Mouse (Mus musculus): ENCODE data around the gene Slc17a4. TPM values are rescaled to one million over a fixed set of nuclear protein-coding genes. Genes with fewer than 3 reads are reported as not detected.

Slc17a4 gene
- 0.03 and 0.05 TPM in 2 replicates for polyA plus RNA-seq (2012; rRNA removed)

GRCm38 (mm10) chr13:23914376-23915167 lies at the start of gene Slc17a4:
Gene Slc17a4 (minus strand): TSS chr13:23915009.

GRCm38 (mm10) chr13:23934211-23934520 lies 19.4 kb upstream of the Slc17a4 start, which contains the start of gene Hist1h2aa:
Gene Hist1h2aa (plus strand): TSS chr13:23934462.

DNA sequence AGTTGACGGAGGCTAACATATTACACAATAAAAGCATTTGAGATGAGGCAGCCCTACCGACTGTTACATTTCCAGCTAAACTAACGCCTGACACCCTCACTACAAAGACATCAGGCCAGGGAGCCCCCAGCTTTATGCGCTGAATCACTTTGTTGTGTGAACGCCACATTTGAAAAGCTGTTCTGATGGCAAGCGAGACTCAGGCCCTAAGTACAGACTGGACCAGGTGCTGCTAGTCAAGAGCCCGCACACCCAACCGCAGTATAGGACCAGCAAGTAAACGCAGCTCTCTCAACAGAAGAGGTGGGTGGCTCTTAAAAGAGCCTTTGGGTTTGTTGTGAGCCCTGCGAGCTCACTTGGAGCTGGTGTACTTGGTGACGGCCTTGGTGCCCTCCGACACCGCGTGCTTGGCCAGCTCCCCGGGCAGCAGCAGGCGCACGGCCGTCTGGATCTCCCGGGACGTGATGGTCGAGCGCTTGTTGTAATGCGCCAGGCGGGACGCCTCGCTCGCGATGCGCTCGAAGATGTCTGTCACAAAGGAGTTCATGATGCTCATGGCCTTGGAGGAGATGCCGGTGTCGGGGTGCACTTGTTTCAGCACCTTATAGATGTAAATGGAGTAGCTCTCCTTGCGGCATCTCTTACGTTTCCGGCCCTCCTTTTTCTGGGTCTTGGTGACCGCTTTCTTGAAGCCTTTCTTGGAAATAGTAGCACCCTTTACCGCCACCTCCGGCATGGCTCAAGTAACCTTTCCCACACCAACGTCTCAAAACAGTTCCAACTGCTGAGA lies 18.8 kb upstream of the Slc17a4 start, which contains the start of gene Hist1h2ba:
TSS of gene Hist1h2ba (minus strand) at position 736 of the 790 bp plus-strand sequence.

GRCm38 (mm10) chr13:23867405-23867804 lies 47.4 kb downstream of the Slc17a4 start, which contains the start of gene Slc17a1:
Gene Slc17a1 (plus strand): TSS chr13:23867750.

Other genes starting within 250 kb of the Slc17a4 start
- gene Hist1h2ac, start 231.1 kb downstream of the Slc17a4 start, polyA plus RNA-seq (2012; rRNA removed) = 1.2 and 1.3 TPM in 2 replicates
- 75.9 and 78.5 TPM in 2 replicates for gene Hist1h2bc, start 230.8 kb downstream of the Slc17a4 start, polyA plus RNA-seq (2012; rRNA removed)
- gene Hist1h1t, start 219.2 kb downstream of the Slc17a4 start, polyA plus RNA-seq (2012; rRNA removed) = 0.13 TPM in 1 of 2 replicates, not detected in the other
- 5.9 TPM in 2 replicates for gene Hist1h4c, start 216.6 kb downstream of the Slc17a4 start, polyA plus RNA-seq (2012; rRNA removed)
- gene Hfe, start 204.2 kb downstream of the Slc17a4 start, polyA plus RNA-seq (2012; rRNA removed) = 2.5 and 4.1 TPM in 2 replicates
- gene Hist1h1c, start 176.2 kb downstream of the Slc17a4 start, polyA plus RNA-seq (2012; rRNA removed) = 41.5 and 49.3 TPM in 2 replicates
- 38.4 and 43.0 TPM in 2 replicates for gene Hist1h3c, start 169.4 kb downstream of the Slc17a4 start, polyA plus RNA-seq (2012; rRNA removed)
- 15.4 and 18.8 TPM in 2 replicates for gene Hist1h2bb, start 168.3 kb downstream of the Slc17a4 start, polyA plus RNA-seq (2012; rRNA removed)
- gene Hist1h2ab, start 163.9 kb downstream of the Slc17a4 start, polyA plus RNA-seq (2012; rRNA removed) = 38.0 and 42.8 TPM in 2 replicates
- gene Hist1h3b, start 162.7 kb downstream of the Slc17a4 start, polyA plus RNA-seq (2012; rRNA removed) = 36.3 and 37.0 TPM in 2 replicates
- gene Hist1h4b, start 158.0 kb downstream of the Slc17a4 start, polyA plus RNA-seq (2012; rRNA removed) = 20.1 and 25.1 TPM in 2 replicates
- gene Hist1h4a, start 153.8 kb downstream of the Slc17a4 start, polyA plus RNA-seq (2012; rRNA removed) = 10.7 and 12.1 TPM in 2 replicates
- 32.0 and 44.7 TPM in 2 replicates for gene Hist1h3a, start 152.6 kb downstream of the Slc17a4 start, polyA plus RNA-seq (2012; rRNA removed)
- gene Hist1h1a, start 151.3 kb downstream of the Slc17a4 start, polyA plus RNA-seq (2012; rRNA removed) = 13.8 and 15.6 TPM in 2 replicates
- gene Trim38, start 145.1 kb downstream of the Slc17a4 start, polyA plus RNA-seq (2012; rRNA removed) = 0.01 and 0.02 TPM in 2 replicates
- gene Slc17a2, start 108.0 kb downstream of the Slc17a4 start, polyA plus RNA-seq (2012; rRNA removed) = 0.92 and 1.1 TPM in 2 replicates
- gene Slc17a3, start 75.6 kb downstream of the Slc17a4 start, polyA plus RNA-seq (2012; rRNA removed) = 2.9 and 3.4 TPM in 2 replicates
- gene Slc17a1, start 47.3 kb downstream of the Slc17a4 start, polyA plus RNA-seq (2012; rRNA removed) = 0.07 and 0.14 TPM in 2 replicates
- not detected in 2 replicates for gene Hist1h2ba, start 19.1 kb upstream of the Slc17a4 start, polyA plus RNA-seq (2012; rRNA removed)
- gene Hist1h2aa, start 19.5 kb upstream of the Slc17a4 start, polyA plus RNA-seq (2012; rRNA removed) = not detected in 2 replicates
- gene Scgn, start 76.2 kb upstream of the Slc17a4 start, polyA plus RNA-seq (2012; rRNA removed) = not detected in 2 replicates